Mouse (Mus musculus) lung, embryonic 14.5 days (tissue): ENCODE measurements around the gene Ormdl1. TPM values are rescaled to one million over a fixed set of nuclear protein-coding genes. Genes with fewer than 3 reads are reported as not detected.
A peak's percentile ranks its signal among the peaks of the same experiment; 100 is the strongest.
"Not testable (repeated sequence)": the region's sequence is repeated elsewhere in the genome, so short reads cannot be mapped to it uniquely, and the experiment has no call there.

Experiments
- ATAC-seq: fragments of 200-750 bp; cut with Nextera tagmentation; 2 replicates; pipeline ENCODE4 v1.8.0; 2017; ENCODE audit warnings: mild to moderate bottlenecking, moderate TSS enrichment, moderate library complexity; ENCODE audit not compliant: insufficient read depth
- DNase-seq: peaks from one replicate; pipeline ENCODE4 v3.0.0-alpha.2; 2015
- H3K27ac ChIP-seq: fragments of 300-500 bp; sonication (generic); 2 replicates; pipeline ENCODE4 v1.5.1; 2014; ENCODE audit warnings: low read depth, mild to moderate bottlenecking, moderate library complexity
- H3K27me3 ChIP-seq: fragments of 300-500 bp; sonication (generic); 2 replicates; pipeline ENCODE4 v1.6.1; 2014; ENCODE audit warnings: low read length, control low read depth; ENCODE audit not compliant: insufficient read depth
- H3K36me3 ChIP-seq: fragments of 300-500 bp; sonication (generic); 2 replicates; pipeline ENCODE4 v1.6.1; 2014; ENCODE audit warnings: control low read depth; ENCODE audit not compliant: insufficient read depth
- H3K4me1 ChIP-seq: fragments of 300-500 bp; sonication (generic); 2 replicates; pipeline ENCODE4 v1.6.1; 2014; ENCODE audit warnings: antibody characterized with exemption, control low read depth; ENCODE audit not compliant: insufficient read depth
- H3K4me2 ChIP-seq: fragments of 300-500 bp; sonication (generic); 2 replicates; pipeline ENCODE4 v1.6.1; 2014; ENCODE audit warnings: mild to moderate bottlenecking
- H3K4me3 ChIP-seq: fragments of 300-500 bp; sonication (generic); 2 replicates; pipeline ENCODE4 v1.5.1; 2014; ENCODE audit warnings: low read depth, low read length
- H3K9ac ChIP-seq: fragments of 300-500 bp; sonication (generic); 2 replicates; pipeline ENCODE4 v1.6.1; 2014
- H3K9me3 ChIP-seq: fragments of 300-500 bp; sonication (generic); 2 replicates; pipeline ENCODE4 v1.6.1; 2016; ENCODE audit warnings: low read depth, low read length, control low read depth
- CTCF ChIP-seq: IDR thresholded peaks from 2 replicates; pipeline ENCODE4 v1.5.1; 2016; ENCODE audit warnings: antibody characterized with exemption, low read depth
- WGBS: fragments of 180-500 bp; shearing (Covaris S2); extraction: QIAGEN DNeasy Blood & Tissue Kit; methylation state at CpG from one replicate; pipeline ENCODE4 v1.1.7; 2014; 5-methylcytosine and 5-hydroxymethylcytosine counted together
- polyA plus RNA-seq: library from polyadenylated mRNA; unstranded; fragments of >200 nt; fragmentation: Nextera tagmentation; extraction: Ambion mirVana; gene quantifications from 2 replicates; pipeline ENCODE4 v1.2.1, GENCODE M21; 2014

The Ormdl1 gene
- polyA plus RNA-seq, 1 experiment from 2014 or later = 40.5 TPM

DNA sequence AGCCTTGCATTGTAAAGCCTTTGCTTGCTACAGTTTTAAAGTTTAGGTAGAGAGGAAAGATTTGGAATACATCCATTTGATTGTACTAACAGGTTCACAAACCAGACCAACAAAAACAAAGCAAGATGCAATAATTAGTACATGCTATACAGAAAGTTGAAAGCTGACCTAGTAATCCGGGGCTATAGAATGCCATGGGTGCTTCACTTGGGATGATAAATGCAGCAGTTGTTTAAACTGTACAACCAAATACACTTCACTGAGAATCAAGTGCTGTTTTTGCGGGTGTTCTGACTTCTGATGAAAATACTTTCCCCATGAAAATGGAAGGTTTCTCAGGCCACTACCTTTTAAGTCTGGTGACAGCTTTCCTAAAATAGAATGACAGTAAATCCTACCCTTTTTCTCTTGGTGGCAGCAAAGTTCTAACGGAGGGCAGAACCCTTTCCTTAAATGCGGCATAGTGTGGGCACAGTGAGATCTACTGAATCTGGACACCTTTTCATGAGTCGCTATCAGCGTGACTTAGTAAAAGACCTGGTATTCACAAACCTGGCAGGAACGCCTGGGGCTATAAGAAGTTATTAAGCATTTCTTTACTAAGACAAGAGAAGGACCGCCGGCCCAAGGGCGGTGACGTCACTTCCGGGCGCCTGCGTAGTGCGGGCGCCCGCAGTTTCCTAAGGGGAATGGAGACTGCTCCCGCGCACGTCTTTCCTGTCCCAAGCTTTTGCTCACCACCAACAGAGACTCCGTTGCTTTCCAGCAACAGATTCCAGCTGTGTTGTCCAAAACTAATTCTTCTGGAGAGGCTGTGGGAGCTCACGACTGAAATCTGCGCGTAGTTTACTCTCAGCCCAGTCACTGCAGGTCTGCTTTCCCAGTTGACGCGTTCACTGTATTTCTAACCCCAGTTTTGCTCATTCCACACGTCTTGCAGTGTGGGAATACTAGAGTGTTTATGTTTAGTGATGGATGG lies 16.4 kb downstream of the Ormdl1 start, which contains the start of gene Osgepl1:
TSS of gene Osgepl1 (plus strand) at position 636 of the 979 bp plus-strand sequence.
- Histone ChIP-seq H3K36me3 (peaks cover 9% of the 10 kb centered on the region), H3K27me3 (no peaks in the 10 kb centered on the region), H3K9me3 (no peaks in the 10 kb centered on the region), H3K27ac (peak within 1 kb of the TSS; percentile 91), H3K9ac (peak within 1 kb of the TSS; percentile 88), H3K4me1 (no peaks in the 10 kb centered on the region), H3K4me3 (peak within 1 kb of the TSS; percentile 64), H3K4me2 (peak within 1 kb of the TSS; percentile 70)
- peak; percentile 96 for DNase-seq
- TF ChIP-seq CTCF = peak; percentile 16; the same call in 1 of the 2 replicates
- ATAC-seq = peak; percentile 98
- 2% methylated on average over 27 of the region's 27 CpGs for WGBS

DNA sequence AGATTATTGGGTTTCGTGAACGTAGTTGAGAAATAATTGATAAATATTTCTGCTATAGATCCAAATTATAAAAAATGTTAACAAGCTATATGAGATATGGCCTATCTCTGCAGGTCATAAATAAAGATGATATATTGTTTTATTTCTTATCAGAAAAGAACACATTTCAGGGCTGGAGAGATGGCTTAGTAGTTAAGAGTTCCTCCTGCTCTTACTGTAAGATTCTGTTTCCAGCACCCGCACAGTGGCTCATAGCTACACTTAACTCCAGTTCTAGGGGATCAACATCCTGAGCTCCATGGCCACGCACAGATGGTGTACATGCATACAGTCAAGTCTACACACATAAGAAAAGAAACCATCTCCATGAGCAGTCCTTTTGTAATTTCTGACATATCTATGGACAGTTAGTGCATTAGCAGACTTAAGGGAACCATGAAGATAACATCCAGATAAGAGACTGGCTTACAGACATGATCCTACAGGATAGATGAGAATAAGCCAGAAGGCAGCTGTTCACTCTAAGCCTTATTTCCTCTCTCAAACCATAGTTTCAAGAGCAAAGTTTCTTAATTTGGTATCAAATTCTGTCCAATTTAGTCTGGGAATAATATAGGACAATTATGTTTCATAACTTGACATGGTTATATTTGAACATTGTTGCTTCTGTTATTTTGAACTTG lies 24.9 kb downstream of the Ormdl1 start:
- 95% methylated on average over 4 of the region's 4 CpGs for WGBS
- Histone ChIP-seq H3K9me3 (no peaks in the 10 kb centered on the region), H3K4me1 (no peaks in the 10 kb centered on the region), H3K4me2 (no peak overlapping the region), H3K9ac (no peak overlapping the region), H3K4me3 (no peak overlapping the region), H3K27ac (no peak overlapping the region), H3K27me3 (no peaks in the 10 kb centered on the region), H3K36me3 (peaks cover 28% of the 10 kb centered on the region)
- no peak for ATAC-seq
- DNase-seq = no peak
- TF ChIP-seq CTCF = no peak

DNA sequence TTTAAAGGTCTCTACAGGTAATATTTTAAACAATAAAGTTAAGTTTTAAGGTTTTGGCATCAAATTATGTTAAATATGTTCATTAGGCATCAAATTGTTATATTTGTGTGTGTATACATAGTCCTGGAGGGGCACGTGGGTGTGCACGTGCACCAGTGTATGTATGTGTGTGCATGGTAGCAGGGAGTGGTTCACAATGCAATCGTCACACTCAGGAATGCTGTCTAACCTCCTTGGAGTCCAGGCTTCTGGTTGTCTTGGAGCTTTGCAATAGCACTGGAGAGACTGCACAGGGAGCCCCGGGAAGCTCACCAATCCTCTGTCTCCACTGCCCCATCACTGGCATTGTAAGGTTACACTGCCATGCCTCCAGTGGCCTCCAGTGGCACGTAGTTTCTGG lies 26.4 kb downstream of the Ormdl1 start:
- TF ChIP-seq CTCF = no peak
- 87% methylated on average over 5 of the region's 5 CpGs for WGBS
- DNase-seq = no peak
- no peak overlapping the region for H3K4me3 ChIP-seq
- H3K36me3 ChIP-seq = peaks cover 19% of the 10 kb centered on the region
- H3K9ac ChIP-seq = no peak overlapping the region
- H3K4me1 ChIP-seq = no peaks in the 10 kb centered on the region
- no peaks in the 10 kb centered on the region for H3K9me3 ChIP-seq
- H3K4me2 ChIP-seq = no peak overlapping the region
- no peak overlapping the region for H3K27ac ChIP-seq
- no peaks in the 10 kb centered on the region for H3K27me3 ChIP-seq
- ATAC-seq = no peak

DNA sequence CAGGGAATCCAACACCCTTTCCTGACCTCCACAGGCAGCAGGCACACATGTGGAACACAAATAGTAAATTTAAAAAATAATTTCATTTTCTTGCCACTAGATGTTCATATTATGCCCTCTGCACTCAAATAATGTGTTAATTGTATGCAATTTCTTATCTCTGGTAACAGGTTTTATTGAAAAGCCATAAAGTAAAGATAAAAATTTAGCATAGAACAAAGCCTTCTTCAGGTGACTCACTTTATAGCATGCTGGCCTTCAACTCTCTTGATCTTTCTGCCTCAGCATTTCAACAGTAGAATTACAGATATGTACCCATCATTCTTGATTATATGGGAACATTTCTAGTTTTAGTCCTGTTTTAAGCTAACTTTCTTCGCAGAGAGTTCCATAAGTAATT lies 27.4 kb downstream of the Ormdl1 start:
- H3K4me2 ChIP-seq = no peak overlapping the region
- H3K9me3 ChIP-seq = no peaks in the 10 kb centered on the region
- H3K36me3 ChIP-seq = peaks cover 15% of the 10 kb centered on the region
- no peak for ATAC-seq
- no peak overlapping the region for H3K9ac ChIP-seq
- H3K27me3 ChIP-seq = no peaks in the 10 kb centered on the region
- 100% methylated on average over 1 of the region's 1 CpGs for WGBS
- H3K4me1 ChIP-seq = no peaks in the 10 kb centered on the region
- DNase-seq = no peak
- H3K27ac ChIP-seq = no peak overlapping the region
- H3K4me3 ChIP-seq = no peak overlapping the region
- TF ChIP-seq CTCF = no peak

DNA sequence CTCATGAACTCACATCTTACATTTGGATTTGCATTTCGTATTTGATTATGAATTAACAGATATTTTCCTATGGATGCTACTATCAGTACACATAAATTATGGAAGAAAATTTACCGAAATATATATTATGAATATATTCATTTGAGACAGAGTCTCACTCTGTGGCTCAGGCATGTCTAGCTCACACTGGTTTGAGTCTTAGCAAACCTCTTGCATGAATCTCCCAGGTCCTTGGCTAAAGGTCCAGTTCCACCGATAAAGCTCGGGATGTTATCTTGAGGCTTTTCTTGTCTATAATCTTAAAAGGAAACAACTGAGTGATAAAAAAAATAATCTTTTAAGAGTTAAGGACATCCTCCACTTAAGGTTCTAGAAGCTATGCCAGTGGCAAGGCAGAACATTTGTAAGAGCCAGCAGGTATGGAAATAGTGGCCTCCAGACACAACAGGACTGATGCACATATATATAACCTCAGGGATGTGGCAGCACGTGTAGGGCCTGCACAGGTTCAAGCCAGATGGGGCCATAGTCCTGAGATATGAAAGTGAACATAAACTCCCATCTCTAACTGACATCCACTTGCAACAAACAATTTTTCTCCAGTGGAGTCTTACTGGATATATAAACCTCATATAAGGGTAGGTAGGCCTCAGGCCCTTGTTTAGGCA lies 28.1 kb downstream of the Ormdl1 start:
- Histone ChIP-seq H3K9me3 (no peaks in the 10 kb centered on the region), H3K4me3 (no peak overlapping the region), H3K27ac (no peak overlapping the region), H3K9ac (no peak overlapping the region), H3K36me3 (peaks cover 14% of the 10 kb centered on the region), H3K4me1 (no peaks in the 10 kb centered on the region), H3K27me3 (no peaks in the 10 kb centered on the region), H3K4me2 (no peak overlapping the region)
- WGBS = 88% methylated on average over 5 of the region's 5 CpGs
- DNase-seq (no peak), ATAC-seq (no peak)
- TF ChIP-seq CTCF = no peak

DNA sequence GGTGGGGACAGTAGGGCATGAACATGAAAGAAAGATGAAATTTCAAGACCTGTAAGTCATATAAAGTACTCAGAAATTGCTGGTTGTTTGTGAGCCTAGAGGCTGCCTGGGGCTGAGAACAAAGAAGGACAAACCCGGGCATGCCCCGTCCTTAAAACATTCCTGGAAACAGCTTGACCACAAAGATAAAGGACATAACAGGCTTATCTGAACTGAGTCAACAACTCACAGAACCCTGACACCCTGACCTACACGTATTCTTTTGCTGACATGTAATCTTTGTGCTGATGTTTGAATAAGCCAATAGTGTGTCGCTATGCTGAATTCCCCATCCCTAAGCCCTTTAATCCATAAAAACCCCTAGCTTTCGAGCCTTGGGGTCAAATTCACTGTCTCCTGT lies 36.6 kb downstream of the Ormdl1 start:
- H3K27me3 ChIP-seq, H3K4me1 ChIP-seq, ATAC-seq, H3K36me3 ChIP-seq, H3K4me3 ChIP-seq, H3K9me3 ChIP-seq, DNase-seq, H3K27ac ChIP-seq, H3K4me2 ChIP-seq, H3K9ac ChIP-seq: not testable (repeated sequence)
- 59% methylated on average over 5 of the region's 5 CpGs for WGBS

DNA sequence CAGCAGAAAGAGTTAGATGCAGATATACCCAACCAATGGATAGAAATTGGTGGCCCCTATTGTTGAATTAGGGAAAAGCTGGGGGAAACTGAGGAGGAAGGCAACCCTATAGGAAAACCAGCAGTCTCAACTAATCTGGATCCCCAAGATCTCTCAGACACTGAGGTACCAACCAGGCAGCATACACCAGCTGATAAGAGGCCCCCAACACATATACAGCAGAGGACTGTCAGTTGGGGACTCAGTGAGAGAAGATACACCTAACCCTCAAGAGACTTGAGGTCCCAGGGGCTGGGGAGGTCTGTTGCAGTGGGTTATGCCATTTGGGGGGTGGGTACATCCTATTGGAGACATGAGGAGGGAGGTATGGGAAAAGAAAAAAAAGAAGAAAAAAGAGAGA lies 38.6 kb downstream of the Ormdl1 start:
- ATAC-seq (no peak), DNase-seq (no peak)
- no peak for TF ChIP-seq CTCF

DNA sequence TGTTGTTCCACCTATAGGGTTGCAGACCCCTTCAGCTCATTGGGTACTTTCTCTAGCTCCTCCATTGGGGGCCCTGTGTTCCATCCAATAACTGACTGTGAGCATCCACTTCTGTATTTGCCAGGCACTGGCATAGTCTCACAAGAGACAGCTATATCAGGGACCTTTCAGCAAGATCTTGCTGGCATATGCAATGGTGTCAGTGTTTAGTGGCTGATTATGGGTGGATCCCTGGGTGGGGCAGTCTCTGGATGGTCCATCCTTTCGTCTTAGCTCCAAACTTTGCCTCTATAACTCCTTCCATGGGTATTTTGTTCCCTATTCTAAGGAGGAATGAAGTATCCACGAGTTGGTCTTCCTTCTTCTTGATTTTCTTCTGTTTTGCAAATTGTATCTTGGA lies 40.5 kb downstream of the Ormdl1 start:
- not testable (repeated sequence) for H3K4me1 ChIP-seq, H3K9me3 ChIP-seq, H3K4me2 ChIP-seq, ATAC-seq, DNase-seq, H3K27me3 ChIP-seq, H3K27ac ChIP-seq, H3K9ac ChIP-seq, H3K4me3 ChIP-seq
- 64% methylated on average over 2 of the region's 2 CpGs for WGBS
- H3K36me3 ChIP-seq = peaks cover 11% of the 10 kb centered on the region

More for the DNA sequence above, 38.6 kb downstream of the Ormdl1 start:
- H3K4me1 ChIP-seq = no peaks in the 10 kb centered on the region
- no peak overlapping the region for H3K4me2 ChIP-seq
- no peaks in the 10 kb centered on the region for H3K27me3 ChIP-seq
- no peaks in the 10 kb centered on the region for H3K9me3 ChIP-seq
- H3K9ac ChIP-seq = no peak overlapping the region
- no peak overlapping the region for H3K4me3 ChIP-seq
- no peak overlapping the region for H3K27ac ChIP-seq
- no peaks in the 10 kb centered on the region for H3K36me3 ChIP-seq
